Mouse (Mus musculus): Measurements from ENCODE around the gene Mov10l1.

Mov10l1 gene

DNA sequence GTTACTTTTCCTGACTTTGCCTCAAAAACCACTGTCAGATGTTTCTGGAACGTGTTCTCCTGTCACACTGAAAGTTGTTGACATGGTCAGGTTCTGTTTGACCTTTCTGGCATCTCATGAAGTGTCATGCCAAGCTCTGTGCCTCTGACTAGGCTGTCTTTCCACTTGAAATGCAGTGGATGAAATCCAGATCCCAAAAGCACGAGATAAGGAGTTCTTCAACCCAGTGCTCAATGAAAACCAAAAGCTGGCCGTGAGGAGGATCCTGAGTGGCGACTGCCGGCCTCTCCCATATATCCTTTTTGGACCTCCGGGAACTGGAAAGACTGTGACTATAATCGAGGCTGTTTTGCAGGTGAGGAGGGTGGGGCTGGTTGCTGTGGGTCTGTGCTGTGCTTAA is 37.4 kb downstream of the Mov10l1 start:
- no peak for DNase-seq

DNA sequence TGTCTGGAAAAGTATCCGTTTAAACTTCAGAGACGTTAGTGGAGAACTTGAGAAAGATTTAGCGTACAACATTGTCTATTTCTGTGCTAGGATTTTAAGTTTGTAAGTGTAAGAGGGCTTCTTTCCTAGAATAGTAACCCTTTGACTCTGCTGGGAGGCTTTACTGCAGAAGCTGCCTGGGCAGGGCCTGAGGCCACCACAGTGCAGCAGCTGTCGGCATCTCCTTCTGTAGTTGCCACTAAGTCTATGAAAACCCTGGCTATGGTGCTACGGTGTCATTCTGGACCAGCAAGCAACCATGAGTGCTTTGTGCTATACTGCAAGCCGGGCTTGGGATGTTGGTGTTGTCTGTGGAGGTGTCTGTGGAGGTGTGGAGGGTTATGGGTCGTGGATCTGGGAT is 37.8 kb downstream of the Mov10l1 start:
- DNase-seq, result no peak

DNA sequence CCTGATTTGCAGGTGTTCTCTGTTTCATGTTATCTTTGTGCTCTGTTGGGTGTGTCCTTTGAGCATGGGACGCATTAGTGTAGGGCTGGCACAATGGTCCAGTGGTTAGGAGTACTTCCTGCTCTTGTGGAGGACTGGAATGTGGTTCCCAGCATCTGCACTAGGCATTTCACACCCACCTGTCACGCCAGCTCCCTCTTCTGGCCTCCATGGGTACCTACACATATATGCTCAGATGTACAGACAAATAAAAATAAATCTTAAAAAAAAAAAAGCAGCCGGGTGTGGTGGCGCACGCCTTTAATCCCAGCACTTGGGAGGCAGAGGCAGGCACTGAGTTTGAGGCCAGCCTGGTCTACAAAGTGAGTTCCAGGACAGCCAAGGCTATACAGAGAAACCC is 61.7 kb downstream of the Mov10l1 start:
- no peak for DNase-seq

DNA sequence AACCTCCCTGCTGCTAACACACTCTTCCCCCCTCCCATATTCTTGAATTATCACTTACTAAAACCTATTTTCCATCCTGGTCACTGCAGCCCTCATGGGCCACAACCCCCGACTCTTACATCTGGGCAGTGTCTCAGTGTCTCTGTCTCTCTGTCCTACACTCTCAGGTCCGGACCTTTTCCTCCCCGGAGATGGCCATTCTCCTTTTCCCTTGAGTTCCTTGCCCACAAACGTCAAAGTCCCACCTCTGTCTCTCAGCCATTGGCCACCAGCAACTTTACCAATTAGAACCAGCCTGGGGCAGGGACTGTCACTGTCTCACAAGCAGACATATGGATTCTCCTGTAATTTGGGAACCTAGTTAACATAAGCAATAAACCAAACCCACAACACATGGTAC is 63.6 kb downstream of the Mov10l1 start:
- DNase-seq, result no peak

DNA sequence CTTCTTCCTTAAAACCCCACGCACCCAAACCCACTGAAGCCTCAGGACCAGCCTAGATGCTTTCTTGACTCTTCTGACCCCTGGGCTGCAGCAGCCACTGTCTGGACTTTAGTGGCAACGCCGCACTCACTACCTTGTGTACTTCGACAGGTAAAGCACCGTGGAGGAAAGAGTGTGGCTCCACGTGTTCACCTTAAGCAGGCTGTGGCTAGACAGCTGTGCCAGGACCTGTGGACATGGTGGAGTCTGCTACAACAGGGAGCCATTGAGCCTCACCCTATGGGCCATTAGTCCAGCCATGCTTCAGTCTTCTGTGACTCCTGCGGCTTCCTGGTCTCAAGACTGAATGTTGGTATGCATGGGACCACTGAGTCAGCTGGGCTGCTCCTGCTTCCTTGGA is 72.0 kb downstream of the Mov10l1 start:
- no peak for DNase-seq

DNA sequence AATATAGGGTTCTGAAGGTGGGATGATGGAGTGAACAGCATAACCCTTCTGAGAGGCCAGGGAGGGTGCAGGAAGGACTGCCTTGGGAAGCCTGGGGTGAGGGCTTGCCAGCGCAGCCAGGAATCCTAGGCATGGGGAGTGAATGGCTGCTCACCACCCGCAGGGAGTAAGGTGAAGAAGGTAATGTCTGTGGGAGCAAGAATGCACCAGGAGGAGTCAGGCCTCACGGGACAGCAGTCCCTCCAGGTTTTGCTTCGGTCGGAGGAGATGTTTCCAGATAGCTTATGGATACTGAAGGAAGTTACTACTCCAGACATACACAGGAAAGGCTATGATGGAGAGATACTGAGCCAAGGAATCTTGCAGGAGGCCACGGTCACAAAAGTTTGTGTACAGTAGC is 76.0 kb downstream of the Mov10l1 start:
- DNase-seq, result no peak

DNA sequence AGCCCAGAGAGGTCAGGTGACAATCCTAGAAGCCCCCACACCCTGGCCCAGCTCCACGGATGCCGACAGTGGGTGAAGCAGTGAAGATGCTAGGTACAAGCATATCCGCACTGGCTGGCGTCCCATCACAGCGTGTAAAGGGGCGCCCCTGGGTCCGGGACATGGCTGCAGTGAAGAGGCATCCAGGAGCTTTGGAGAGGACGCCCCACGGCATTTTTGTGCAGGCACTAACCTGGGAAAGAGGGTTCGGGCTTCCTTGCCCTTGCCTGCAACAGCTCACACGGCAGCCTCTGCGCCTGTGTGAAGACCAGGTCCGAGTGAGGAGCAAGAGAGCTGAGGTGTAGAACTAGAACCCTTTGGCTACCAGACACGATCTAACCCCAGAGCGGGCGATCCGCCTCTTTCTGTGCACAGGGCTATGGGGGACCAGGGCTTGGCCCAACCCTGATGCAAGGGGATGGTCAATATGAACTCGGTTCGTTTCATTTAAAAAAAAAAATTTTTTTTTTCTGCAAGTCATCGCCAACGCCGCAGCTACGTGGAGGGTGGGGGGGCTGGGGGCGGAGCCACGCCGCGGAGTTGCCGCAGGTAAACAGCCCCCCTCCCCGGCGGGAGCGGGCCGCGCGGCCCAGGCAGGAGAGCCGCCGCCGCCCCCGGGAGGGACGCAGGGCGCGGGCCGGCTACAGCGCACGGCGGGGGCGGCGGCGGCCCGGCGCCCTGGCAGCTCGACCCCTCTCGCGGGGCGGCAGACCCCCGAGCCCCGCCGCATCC is 76.6 kb downstream of the Mov10l1 start, which contains the start of gene Panx2:
Gene Panx2, plus strand, starts transcription at position 574 of the 771 bp plus-strand sequence.
- peak; percentile 49 for DNase-seq

DNA sequence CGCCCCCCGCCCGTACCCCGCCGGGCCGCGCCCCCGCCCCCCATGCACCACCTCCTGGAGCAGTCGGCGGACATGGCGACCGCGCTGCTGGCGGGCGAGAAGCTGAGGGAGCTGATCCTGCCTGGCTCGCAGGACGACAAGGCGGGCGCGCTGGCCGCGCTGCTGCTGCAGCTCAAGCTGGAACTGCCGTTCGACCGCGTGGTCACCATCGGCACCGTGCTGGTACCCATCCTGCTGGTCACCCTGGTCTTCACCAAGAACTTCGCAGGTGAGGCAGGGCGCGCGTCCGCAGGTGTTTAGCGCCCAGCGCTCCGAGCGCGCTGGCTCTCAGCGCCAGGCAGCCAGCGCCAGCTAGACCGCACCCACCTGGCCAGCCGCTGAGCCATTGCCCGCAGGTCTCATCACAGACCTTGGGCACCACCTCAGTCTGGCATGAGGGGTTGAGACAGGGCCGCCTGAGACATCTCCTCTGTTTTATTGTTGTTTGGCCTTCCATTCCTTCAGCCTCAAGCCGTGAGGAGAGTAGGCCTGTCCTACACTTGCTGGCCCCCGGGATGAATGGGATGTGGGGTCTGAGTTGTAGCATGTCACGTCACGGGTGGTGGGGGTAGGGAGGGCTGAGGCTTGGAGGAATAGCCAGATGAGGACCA is 77.4 kb downstream of the Mov10l1 start:
- peak; percentile 60 for DNase-seq

DNA sequence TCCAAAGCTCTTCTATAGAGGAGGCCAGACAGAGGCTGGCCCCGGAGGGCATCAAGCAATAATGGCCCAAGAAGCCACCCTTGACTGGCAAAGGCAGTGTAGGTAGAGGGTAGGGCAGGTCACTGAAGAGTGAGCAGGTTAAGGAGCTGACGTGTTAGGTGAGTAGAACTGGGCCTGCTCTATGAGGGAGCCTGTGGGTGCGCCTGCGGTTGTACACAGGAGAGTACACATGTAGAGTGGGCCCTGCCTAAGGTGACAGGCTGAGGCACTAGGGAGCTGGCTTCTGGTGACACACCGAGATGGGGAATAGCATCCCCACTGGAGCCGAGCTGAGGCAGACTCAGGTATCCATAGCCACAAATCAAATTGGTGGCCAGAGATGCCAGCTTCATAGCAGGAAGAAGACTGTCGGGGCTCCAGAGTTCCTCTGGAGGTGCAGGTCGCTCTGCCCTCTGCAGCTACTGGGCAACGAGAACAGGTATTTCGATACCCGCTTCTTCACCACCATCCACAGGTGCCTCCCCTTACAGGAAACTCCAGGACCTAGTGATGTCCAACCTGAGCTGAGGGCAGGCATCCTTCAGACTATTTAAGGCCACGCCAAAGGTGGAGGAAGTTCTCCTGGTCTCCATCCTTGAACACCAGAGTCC is 78.2 kb downstream of the Mov10l1 start:
- no peak for DNase-seq

DNA sequence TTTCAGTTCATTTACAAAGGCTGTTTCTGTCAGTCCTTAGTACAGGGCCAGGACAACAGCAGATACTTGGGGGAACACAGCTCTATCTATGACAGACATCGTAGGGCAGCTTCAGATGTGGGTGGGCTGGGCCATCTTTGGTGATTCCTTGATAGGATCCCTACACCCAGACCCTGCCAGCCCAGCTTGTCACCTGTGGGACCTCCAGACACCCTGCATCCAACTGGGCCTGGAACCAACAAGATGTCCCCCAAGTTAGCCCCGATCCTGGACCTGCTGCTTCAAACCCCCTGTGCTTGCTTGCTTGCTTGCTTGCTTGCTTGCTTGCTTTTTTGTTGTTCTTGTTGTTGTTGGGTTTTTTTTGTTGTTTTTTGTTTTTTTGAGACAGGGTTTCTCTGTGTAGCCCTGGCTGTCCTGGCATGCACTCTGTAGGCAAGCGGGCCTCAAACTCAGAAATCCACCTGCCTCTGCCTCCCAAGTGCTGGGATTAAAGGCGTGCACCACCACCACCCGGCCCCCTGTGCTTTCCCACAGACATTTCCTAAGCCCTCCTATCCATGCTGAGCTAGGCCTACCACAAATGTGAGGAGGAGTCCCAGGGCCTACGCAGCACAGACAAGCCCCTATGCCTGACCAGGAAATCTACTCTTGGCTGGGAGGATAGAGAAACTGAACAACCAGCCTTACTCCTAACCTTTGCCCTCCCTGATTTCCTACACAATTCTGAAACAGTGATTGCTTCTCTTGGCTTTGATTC is 79.2 kb downstream of the Mov10l1 start:
- no peak for DNase-seq

DNA sequence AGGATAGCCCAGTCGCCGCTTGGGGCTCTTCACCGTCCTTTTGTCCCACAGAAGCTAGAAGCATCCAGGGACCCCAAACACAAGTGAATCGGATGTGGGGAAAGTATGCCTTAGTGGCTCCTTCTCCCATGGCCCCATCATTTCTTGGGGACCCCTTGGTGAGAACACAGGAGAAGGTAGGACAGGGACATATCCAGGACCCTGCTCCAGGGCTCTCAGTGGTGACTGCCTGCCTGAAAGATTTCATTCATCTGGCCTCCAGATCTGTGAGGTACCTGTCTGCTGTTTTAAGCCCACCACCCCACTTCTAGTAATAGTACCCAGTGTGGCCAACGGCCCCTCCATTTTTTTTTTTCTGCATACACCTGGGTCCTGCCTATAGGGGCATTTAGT is 79.8 kb downstream of the Mov10l1 start:
- DNase-seq, result no peak

DNA sequence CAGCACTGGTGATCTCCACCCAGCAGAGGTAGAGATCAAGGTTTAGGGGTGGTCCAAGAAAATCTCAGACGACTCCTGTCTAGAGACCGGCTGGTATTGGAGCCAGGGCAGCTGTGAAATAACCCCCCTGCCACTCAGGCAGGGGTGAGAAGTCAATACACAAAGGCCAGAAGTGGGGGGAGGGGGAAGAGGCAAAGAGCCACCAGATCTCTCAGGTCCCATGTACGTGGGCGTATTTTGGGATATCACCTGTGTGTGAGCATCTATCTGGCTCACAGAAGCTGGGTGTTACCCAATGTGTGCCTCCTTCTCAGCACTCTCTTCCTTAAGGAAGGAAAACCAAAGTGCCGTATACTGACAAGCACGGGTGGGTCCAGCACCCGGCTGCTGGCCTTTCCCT is 80.3 kb downstream of the Mov10l1 start:
- DNase-seq, result no peak

DNA sequence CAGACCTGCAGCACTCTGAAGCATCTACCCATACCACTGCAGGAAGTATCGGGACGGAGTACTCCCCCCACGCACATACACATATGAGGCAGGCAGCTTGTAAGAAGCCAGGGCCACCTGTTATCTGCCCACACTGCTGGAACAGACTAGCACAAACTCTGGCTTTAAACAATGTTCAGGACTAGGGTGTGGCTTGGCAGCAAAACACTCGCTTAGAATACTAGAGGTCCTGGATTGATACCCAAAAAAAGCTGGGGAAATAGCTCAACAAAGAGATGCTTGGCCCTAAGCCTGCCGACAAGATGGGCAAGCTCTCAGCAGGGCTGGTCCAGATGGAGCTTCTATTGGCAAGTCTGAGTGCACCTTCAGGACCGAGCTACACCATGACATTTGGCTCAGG is 80.8 kb downstream of the Mov10l1 start:
- DNase-seq, result no peak

DNA sequence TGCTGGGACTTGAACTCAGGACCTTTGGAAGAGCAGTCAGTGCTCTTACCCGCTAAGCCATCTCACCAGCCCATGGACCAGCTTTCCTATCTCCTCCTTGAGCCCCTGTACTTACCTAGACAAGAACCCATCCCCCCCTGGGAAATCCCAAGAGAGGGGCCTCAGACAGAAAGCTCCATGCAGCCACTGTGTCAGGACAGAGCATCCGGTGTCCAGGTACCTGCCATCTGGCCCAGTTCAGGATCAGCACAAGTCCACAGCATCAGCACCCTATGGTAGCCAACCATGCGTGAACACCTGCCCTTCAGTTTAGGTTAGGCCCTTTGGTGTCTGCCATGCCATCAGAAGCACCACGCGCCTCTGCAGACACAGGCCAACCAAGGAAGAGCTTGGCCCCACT is 82.2 kb downstream of the Mov10l1 start:
- DNase-seq, result no peak

DNA sequence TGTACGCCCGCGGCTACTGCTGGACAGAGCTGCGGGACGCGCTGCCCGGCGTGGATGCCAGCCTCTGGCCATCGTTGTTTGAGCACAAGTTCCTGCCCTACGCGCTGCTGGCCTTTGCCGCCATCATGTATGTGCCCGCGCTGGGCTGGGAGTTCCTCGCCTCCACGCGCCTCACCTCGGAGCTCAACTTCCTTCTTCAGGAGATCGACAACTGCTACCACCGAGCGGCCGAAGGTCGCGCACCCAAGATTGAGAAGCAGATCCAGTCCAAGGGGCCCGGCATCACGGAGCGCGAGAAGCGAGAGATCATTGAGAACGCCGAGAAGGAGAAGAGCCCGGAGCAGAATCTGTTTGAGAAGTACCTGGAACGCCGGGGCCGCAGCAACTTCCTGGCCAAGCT is 84.9 kb downstream of the Mov10l1 start:
- no peak for DNase-seq

DNA sequence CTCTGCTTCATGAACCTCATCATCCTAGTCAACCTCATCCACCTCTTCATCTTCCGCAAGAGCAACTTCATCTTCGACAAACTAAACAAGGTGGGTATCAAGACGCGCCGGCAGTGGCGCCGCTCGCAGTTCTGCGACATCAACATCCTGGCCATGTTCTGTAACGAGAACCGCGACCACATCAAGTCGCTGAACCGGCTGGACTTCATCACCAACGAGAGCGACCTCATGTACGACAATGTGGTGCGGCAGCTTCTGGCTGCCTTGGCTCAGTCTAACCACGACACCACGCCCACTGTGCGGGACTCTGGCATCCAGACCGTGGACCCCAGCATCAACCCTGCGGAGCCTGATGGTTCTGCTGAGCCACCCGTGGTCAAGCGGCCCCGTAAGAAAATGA is 85.5 kb downstream of the Mov10l1 start:
- no peak for DNase-seq

DNA sequence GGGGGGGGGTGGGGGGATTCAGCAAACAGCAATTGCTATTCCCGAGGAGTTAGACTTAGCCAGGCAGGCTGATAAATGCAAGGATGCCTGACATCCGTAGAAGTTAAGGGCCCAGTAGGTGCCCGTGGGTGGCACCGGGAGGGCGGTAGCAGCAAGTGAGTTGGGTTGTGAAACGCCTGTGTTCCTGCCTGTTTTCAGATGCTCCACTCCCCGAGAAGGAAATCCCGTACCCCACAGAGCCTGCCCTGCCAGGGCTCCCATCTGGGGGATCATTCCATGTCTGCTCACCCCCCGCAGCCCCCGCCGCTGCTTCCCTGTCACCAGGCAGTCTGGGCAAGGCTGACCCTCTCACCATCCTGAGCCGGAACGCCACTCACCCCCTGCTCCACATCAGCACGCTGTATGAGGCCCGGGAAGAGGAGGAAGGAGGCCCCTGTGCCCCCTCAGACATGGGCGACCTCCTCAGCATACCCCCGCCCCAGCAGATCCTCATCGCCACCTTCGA is 86.7 kb downstream of the Mov10l1 start:
- no peak for DNase-seq

DNA sequence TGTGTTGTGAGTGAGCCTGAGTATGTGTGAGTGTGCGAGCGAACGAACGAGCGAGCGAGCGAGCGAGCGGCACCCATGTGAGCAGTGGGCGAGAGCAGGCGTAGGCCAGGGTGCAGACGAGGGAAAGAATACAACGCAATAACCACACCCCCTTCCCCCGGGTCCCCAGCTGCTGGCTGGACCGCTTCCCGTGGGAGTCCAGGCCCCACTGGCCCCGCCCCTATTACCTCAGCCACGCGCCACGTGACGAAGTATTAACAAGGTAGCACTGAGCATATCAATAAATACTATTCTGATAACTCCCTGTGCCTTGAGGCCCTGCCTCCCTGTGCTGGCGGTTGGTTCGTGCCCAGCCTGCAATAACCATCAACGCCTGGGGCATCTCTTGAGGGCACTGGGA is 87.9 kb downstream of the Mov10l1 start:
- no peak for DNase-seq

DNA sequence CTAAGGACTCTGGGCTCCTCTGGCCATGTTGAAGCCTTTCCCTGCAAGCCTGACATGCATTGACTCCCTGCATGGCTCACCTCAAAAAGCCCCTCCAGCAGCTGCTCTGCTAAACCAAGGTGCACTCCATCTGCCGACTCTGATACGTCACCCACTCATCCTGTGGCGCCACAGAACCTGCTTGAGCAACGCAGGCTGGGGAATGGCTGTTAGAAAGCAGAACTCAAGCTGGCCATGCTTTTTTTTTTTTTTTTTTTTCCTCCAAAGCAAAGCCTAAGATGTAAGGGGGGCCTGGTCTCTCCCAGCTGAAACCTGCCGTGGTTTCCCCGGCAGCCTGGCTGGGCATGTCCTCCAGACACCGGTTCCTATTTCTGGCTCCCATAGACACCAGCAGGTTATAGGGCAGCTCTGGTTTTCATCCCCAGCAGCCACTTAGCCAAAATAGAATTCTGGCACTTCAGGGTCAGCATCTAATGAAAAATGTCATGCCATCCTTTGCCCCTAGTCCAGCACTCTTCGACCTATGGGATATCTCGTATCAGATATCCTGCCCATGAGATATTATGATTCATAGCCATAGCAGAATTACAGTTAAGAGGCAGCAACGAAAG is 91.4 kb downstream of the Mov10l1 start:
- no peak for DNase-seq

DNA sequence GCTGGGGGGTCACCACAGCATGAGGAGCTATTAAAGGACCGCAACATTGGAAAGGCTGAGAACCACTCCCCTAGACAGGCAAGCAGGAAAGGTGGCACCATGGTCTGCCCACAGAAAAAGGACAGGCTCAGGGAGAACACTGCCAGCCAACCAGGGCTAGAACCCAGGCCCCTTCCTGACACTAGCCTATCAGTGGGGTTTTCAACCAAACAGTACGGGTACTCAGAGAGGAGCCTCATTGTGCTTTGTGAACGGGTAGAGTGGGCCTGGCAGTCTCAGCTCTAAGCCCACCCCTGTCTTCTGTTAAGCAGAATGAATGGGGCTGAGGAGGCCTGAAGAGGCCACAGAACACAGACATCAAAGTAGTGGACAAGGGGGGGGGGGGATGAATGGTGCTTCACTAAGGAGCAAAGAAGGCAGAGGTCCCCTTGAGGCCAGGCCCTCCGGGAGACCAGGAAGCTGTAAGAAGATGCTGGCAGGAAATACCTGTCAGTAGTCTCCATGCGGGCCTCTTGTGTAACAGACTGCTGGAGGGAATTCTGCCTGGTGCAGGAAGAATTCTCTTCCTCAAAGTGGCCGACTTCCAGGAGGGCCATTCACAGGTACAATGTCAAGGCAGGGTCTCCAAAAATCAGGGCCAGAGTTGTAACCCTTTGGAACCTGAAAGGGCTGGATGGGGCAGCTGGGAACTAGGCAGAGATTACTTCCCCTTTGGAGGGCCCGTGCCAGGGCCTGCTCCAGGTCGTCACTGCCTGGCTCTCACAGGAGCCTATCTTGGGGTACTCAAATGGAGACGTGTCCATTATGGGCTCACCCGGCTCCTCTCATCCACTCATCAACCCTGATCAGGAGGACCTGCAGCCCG is 92.1 kb downstream of the Mov10l1 start, which contains the start of gene Trabd:
Gene Trabd, plus strand, starts transcription at position 512 of the 865 bp plus-strand sequence.
- no peak for DNase-seq

DNA sequence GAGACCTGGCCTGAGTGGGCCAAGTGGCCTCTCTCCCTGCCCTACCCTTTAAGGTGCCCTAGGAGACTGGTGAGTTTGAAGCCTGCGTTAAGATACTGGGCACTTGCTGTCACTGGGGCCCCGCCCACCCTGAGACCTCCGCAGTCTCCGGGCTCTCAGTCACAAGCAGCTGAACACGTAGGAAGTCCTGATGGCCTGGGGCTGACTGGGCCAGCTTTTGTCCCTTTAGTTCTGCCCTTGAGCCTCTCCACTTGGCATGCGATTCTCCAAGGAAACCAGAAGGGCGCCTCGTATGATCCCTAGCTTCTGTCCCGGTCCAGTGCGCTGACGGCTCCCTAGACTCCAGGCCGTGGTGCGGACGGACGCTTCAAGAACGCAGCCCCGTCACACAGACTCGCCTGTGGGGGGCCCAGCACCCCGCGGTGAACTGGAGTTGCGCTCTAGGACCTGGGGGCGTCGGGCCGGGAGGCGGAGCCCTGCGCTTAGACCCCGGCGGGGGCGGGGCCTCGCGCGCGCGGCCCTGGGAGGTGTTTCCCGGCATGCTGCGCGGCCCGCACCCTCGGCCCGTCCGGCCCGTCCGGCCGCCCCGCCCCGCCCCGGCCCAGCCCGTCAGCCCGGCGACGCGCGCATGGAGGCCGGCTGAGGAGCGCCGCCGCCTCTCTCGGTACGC is 92.9 kb downstream of the Mov10l1 start:
- peak; percentile 89 for DNase-seq

All from right cerebral cortex, postnatal 4 days (tissue).